Mouse (Mus musculus): ENCODE data around the gene Iyd. TPM values are rescaled to one million over a fixed set of nuclear protein-coding genes. Genes with fewer than 3 reads are reported as not detected.

The Iyd gene
- total RNA-seq, 2 experiments from 2014 or later, result 0.79 TPM; not detected in 1

DNA sequence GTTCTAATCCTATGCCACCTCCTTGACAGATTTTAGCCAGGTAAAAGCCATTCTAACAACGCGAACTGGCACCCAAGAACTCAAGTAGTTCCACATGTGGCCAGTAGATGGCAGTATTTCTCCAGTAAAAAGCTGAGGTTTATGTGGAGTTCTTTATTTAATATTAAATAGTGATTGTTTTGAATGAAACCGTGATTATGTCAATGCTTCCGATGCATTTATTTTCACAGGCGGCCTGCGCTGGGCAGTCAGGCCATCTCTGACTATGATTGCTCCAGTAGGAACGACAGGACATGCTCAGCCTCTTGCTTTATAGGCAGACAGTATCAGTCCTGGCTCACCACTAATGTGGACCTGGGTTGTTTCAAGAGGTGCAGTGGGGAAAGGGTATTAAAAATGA is 5.6 kb upstream of the Iyd start:
- intact Hi-C loops (cut with DNase I), result loop anchor here (2.0 to 10.0 kb wide), 2 partner anchors 410 to 810 kb away; no protein-coding TSS in a partner anchor
- peak in 1 of 2 experiments; percentile 66 for DNase-seq

DNA sequence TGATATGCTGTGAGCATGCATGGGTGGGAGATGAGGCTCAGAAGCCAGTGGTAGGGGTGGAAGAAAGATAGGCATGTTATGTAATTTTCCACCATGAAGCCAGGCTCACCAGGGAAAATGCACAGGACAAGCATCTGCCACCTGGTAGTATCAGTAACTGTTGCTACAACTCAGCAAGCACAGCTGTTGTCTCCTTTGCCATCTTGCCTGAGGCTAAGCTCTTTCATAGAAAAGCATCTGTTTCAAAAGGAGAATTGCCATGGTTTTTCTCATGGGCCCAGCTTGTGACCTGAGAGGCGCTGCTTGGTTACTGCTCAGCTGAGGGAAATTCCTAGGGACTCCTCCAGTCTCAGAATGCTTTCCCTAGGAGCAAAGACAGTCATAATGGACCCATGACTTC is 3.7 kb upstream of the Iyd start:
- intact Hi-C loops (cut with DNase I), result loop anchor here (10.0 kb wide), 1 partner anchor 808 kb away; no protein-coding TSS in a partner anchor
- DNase-seq, result no peak

DNA sequence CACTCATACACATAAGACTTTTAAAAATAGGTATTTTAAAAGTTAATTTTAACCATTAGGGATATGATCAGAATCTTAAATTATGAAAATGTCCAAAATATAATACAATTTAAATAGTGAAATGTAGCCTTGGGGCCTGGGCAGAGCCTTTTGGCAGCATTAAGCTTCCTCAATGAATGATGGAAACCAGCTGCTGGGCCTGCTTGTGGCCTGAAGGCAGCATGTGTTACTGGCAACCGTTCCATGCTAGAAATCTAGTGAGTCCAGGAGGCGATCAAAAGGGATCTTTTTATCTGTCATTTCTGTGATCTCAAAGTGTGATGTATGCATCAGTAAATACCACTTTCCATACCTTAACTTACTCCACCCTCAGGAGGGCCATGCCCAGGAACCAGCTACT is 9.3 kb downstream of the Iyd start:
- DNase-seq, result peak; percentile 48 to 55
- intact Hi-C loops (cut with DNase I), result no loop called here

DNA sequence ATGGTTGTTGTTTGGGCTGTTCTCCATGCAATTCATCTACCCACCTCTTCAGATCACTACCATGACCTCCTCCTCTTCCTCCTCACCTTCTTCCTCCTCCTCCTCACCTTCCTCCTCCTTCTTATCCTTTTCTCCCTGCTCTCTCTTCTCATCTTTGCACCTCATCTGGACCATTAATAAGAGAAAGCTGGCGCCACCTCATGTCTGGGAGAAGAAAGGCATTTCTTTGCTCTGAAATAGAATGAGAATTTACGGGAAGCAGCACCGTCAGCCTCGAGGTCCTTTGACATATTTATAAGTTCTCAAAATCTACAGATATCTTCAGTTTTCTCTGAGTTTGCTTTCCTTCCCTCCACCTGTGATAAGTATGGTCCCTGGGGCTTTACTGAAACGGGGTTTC is 15.1 kb downstream of the Iyd start:
- no peak for DNase-seq
- intact Hi-C loops (cut with DNase I), result no loop called here

GRCm38 (mm10) chr10:3556538-3556937 is 16.5 kb downstream of the Iyd start:
- no peak for DNase-seq
- intact Hi-C loops (cut with DNase I), result no loop called here

DNA sequence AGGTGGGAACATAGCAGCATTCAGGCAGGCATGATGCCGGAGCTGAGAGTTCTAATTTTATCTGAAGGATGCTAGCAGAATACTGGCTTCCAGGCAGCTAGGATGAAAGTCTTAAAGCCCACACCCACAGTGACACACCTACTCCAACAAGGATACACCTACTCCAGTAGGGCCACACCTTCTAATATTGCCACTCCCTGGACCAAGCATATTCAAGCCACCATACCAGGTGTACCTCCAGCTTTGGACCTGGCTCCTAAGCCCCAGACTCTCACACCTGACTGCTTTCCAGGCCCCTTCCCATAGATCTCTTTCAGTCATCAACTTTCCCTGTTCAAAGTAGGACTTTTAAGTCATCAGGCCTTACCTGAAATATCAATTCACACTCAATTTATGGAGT is 19.1 kb downstream of the Iyd start:
- no peak for DNase-seq
- intact Hi-C loops (cut with DNase I), result no loop called here

- DNase-seq, result no peak
- intact Hi-C loops (cut with DNase I), result no loop called here
Measured at GRCm38 (mm10) chr10:3562165-3562564, 22.1 kb downstream of the Iyd start.

- DNase-seq, result no peak
- intact Hi-C loops (cut with DNase I), result no loop called here
Measured at GRCm38 (mm10) chr10:3565126-3565525, 25.1 kb downstream of the Iyd start.

DNA sequence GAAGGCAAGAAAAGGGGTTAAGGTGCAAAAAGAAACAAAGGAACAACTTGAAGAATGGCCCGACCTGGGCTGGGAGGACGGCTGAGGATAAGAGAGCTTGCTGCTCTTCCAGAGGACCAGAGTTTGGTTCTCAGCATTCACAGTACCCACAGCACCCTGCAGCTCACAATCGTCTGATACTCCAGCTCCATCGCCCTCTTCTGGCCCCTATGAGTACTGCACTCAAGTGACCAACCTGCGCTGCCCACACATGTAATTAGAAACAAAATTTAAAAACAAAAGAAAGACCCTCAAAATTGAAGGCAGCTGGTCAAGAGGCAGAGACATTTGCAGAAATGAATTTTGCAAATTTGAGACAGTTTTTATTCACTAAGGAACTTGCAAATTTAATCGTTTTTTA is 27.8 kb downstream of the Iyd start:
- intact Hi-C loops (cut with DNase I), result no loop called here
- DNase-seq, result no peak

GRCm38 (mm10) chr10:3572723-3573649 is 32.9 kb downstream of the Iyd start:
- intact Hi-C loops (cut with DNase I), result loop anchor here (1.0 to 5.0 kb wide), 3 partner anchors 168 to 371 kb away; no protein-coding TSS in a partner anchor
- peak; percentile 72 to 76 for DNase-seq

GRCm38 (mm10) chr10:3573905-3574500 is 34.0 kb downstream of the Iyd start:
- intact Hi-C loops (cut with DNase I), result loop anchor here (1.0 to 5.0 kb wide), 3 partner anchors 167 to 370 kb away; no protein-coding TSS in a partner anchor
- DNase-seq, result peak; percentile 61 to 72

DNA sequence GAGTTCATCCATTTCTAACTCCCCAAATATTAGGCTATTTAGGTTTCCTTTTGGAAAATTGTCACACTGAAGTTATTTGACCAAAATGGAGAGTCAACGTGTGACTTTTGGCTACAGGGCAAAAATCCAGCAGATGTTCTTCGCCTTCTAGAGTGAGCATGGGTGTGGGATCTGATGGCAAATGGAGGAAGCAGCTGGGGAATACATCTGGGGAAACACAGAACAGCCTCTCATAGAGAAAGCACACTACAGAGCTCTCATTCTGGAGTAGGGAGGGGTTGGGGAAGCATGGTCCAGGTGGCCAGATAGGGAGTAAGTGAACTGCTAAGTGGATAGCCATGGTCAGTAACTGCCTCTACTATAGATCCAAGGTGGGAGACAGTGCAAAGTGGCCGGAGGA is 50.6 kb downstream of the Iyd start:
- peak; percentile 24 to 38 for DNase-seq
- intact Hi-C loops (cut with DNase I), result loop anchor here (5.0 kb wide), 1 partner anchor 107 kb away; no protein-coding TSS in a partner anchor

- intact Hi-C loops (cut with DNase I), result loop anchor here (5.0 kb wide), 1 partner anchor 106 kb away; no protein-coding TSS in a partner anchor
Measured at GRCm38 (mm10) chr10:3591790-3592189, 51.8 kb downstream of the Iyd start.

GRCm38 (mm10) chr10:3596697-3597096 is 56.7 kb downstream of the Iyd start:
- peak; percentile 56 to 58 for DNase-seq
- intact Hi-C loops (cut with DNase I), result loop anchor here (5.0 kb wide), 1 partner anchor 36 kb away; no protein-coding TSS in a partner anchor

More at GRCm38 (mm10) chr10:3591790-3592189, 51.8 kb downstream of the Iyd start:
- peak; percentile 37 to 54 for DNase-seq

DNA sequence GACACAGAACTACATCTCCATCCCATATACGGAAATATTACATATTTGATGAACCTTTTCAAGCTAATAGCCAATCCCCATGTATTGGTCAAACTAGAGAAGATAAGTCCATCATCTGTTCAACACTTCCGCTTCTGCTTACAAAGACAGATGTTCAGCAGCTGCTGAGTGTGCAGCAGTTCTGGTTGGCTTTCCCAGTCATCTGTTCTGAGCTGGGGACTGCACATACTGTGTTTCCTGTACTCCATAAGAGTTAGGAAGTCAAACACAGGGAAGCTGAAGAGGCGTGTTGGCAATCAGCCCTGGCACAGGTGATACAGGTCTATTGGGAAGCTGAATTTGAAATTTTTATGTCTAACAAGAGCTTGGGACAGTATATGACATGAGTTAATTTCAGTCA is 57.7 kb downstream of the Iyd start:
- DNase-seq, result peak; percentile 32 to 44
- intact Hi-C loops (cut with DNase I), result loop anchor here (5.0 kb wide), 1 partner anchor 35 kb away; no protein-coding TSS in a partner anchor

Other genes with a start within 250 kb of the Iyd start
- gene Ppp1r14c, start 174.2 kb upstream of the Iyd start, total RNA-seq (2021), result 100 to 1,000 TPM; 252 to 325 TPM
- gene Plekhg1, start 200.1 kb downstream of the Iyd start, total RNA-seq (2021), result 10 to 100 TPM; 23.3 to 23.4 TPM